Mouse (Mus musculus) B cell, adult 62 days (primary cell): ENCODE data around the gene Leap2. TPM values are rescaled to one million over a fixed set of nuclear protein-coding genes. Genes with fewer than 3 reads are reported as not detected.

Experiments used
- total RNA-seq: library from RNA; stranded (reverse); gene quantifications from 4 replicates; pipeline ENCODE4 v1.2.4, GENCODE M21; 2023

Leap2 gene
- not detected in 4 replicates for total RNA-seq

DNA sequence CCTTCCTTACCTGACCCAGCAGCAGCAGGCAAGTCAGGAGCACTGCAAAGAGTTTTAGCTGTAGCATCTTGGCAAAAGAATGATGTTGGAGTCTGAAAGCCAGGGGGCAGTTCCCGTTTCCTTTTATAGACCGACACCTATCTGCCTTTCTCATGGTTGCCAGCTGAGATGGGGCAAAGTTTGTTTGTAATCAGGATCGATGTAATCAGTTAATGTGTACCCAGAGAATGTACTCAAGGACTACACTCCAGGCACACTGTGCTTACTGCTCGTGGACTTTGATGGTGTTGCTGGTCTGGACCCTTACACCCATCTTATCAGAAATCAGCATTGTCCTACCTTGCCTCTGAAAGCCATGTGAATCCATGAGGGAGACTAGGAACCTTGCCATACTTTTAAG, at the start of gene Leap2:
Gene Leap2, minus strand, starts transcription at position 135 of the 400 bp plus-strand sequence.

DNA sequence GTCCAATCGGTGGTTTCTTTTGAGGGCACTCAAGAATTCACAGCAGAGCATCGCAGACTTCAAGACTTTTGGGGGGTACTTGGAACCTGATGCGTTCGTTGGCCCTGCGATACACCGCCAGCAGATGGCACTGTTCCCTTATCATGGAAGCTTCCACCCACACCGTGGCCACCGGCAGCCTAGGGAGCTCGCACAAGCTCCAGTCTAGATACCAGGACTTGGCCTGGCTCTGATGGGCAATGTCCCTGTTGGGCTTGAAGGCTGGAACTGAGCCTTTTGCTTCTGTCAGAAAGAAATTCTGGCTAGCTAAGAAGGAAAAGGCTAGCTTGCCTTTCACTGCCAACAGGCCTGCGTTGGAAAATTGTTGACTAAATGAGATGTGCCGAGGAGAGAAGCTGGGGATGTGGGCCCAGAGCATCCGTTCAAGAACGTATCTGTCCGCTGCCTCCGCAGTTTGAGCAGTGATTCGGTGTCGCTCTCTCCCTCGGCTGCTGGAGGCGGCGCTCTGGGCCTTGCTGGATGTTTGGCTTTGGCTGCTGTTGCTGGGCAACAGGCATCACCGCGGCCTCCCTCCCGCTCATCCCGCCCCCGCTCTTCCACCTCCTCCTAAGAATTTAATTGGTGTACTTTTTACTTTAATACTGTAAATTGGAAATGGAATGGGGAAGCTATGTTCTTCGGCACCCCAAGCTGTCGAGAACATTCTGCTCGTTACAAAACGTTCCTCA, 47.2 kb upstream of the Leap2 start, which contains the start of gene Gm9837:
Gene Gm9837, minus strand, starts transcription at position 512 of the 728 bp plus-strand sequence.

DNA sequence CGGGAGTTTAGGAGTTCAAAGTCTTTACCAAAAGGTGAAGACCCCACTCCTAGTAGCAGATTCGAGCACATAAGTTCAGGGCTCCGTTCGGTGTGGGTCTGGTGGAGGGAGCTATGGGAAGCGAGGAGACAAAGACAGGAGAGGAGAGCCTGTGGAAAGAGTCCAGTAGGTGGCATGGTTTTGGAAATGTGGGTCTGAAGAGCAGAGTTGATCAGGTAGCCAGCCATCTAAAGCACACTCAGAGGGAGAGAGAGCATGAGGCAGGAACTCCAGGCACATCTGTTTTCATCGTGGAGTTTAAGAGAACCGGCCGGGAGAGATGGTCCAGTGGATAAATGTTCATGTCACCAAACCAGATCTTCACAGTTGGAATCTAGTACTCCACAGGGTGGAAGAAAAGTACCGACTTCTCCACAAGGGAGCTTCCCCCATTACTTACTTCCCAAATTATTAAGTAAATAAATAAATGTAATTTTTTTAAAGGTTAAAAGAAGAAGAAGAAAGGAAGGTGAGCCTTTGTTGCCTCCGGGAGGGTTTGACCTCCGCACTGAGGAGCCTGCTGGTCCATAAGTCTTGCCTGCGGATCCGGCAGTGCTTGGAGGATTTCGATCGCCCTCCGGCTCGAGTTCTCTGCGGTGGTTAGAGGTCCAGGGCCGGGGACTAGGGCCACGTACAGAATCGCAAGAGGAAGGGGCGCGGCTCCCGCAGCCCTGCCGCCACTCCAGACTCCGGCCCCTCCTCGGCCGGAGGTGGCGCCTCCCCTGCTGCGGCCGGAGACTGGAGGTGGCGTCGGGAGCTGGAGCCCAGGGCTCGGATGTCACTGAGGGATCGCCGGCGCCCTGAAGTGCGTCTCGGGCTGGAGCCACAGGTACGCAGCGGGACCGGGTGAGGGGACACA, 33.8 kb upstream of the Leap2 start, which contains the start of the genes Gm10447 and Shroom1:
Gene Gm10447, minus strand, starts transcription at position 637 of the 898 bp plus-strand sequence.
Gene Shroom1, plus strand, starts transcription at position 732 of the 898 bp plus-strand sequence.

DNA sequence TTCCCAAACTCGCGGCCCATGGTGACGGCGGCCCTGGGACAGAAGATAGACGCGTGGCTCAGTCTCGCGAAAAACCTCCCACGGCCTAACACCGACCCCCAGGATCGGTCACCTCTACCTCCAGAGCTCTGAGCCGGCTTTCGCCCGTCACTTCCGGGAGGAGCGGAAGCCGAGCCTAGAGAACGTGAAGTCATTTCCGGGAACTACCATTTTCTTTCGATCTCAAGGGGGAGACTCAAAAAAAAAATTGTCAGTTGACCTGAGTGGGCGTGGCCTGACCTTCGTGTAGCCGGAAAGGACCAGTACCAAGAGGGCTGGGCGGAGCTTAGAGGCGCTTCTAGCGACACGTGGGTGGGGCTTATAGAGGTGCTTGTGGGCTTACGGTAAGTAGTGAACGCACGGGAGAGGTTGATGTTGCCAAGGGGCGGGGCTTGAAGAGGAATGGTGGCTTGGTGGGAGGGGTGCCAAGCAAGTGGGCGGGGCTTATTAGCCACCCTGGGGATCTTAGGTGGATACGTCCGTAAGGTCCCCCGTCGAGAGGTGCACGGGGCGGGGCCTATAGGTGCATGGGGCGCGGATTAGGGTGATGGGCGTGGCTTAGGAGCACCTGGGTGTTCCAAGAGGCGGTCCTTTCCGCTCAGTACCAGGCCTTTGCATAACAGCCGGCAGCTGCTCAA, 7.8 kb upstream of the Leap2 start, which contains the start of the genes Uqcrq and Gdf9:
Gene Uqcrq, minus strand, starts transcription at position 162 of the 677 bp plus-strand sequence.
Gene Gdf9, plus strand, starts transcription at position 354 of the 677 bp plus-strand sequence.

Other genes starting within 250 kb of the Leap2 start
- gene Hspa4, start 122.7 kb downstream of the Leap2 start, total RNA-seq = 105 to 113 TPM (median 108 TPM) in 4 replicates
- 13.5 to 22.1 TPM (median 15.8 TPM) in 4 replicates for gene Zcchc10, start 98.5 kb downstream of the Leap2 start, total RNA-seq
- 351 to 373 TPM (median 364 TPM) in 4 replicates for gene Aff4, start 72.3 kb downstream of the Leap2 start, total RNA-seq
- 128 to 162 TPM (median 136 TPM) in 4 replicates for gene Uqcrq, start 7.7 kb upstream of the Leap2 start, total RNA-seq
- 0.72 to 2.6 TPM (median 2.3 TPM) in 3 of 4 replicates, not detected in the other for gene Gdf9, start 7.9 kb upstream of the Leap2 start, total RNA-seq
- not detected in 4 replicates for gene Gm10447, start 33.9 kb upstream of the Leap2 start, total RNA-seq
- not detected in 4 replicates for gene Shroom1, start 34.0 kb upstream of the Leap2 start, total RNA-seq
- not detected in 4 replicates for gene Gm9837, start 47.3 kb upstream of the Leap2 start, total RNA-seq
- gene Gm9945, start 57.0 kb upstream of the Leap2 start, total RNA-seq = not detected in 4 replicates
- not detected in 4 replicates for gene Sowaha, start 57.1 kb upstream of the Leap2 start, total RNA-seq
- gene Sept8, start 96.1 kb upstream of the Leap2 start, total RNA-seq = 0.25 to 0.48 TPM in 2 of 4 replicates, not detected in the others
- gene Kif3a, start 144.2 kb upstream of the Leap2 start, total RNA-seq = 4.8 to 8.2 TPM (median 7.1 TPM) in 4 replicates
- gene Il4, start 195.5 kb upstream of the Leap2 start, total RNA-seq = not detected in 4 replicates
- 0.48 TPM in 1 of 4 replicates, not detected in the others for gene Il13, start 211.5 kb upstream of the Leap2 start, total RNA-seq